Mouse (Mus musculus) heart, embryonic 13.5 days (tissue): ENCODE measurements around the gene Olfr742. TPM values are rescaled to one million over a fixed set of nuclear protein-coding genes. Genes with fewer than 3 reads are reported as not detected.

Experiments
- ATAC-seq: fragments of 200-750 bp; cut with Nextera tagmentation; 2 replicates; pipeline ENCODE4 v1.8.0; 2017; ENCODE audit warnings: moderate TSS enrichment; ENCODE audit not compliant: insufficient number of reproducible peaks, low FRiP score, low TSS enrichment; ENCODE audit errors: extremely low read depth
- H3K27ac ChIP-seq: fragments of 300-500 bp; sonication (generic); replicated peaks from 2 replicates; pipeline ENCODE4 v1.5.1; 2015; ENCODE audit warnings: moderate library complexity, mild to moderate bottlenecking, inconsistent platforms
- H3K27me3 ChIP-seq: fragments of 300-500 bp; sonication (generic); replicated peaks from 2 replicates; pipeline ENCODE4 v1.6.1; 2015; ENCODE audit warnings: mild to moderate bottlenecking, inconsistent platforms
- H3K36me3 ChIP-seq: fragments of 300-500 bp; sonication (generic); 2 replicates; pipeline ENCODE4 v1.6.1; 2015; ENCODE audit warnings: mild to moderate bottlenecking, inconsistent platforms
- H3K4me1 ChIP-seq: fragments of 300-500 bp; sonication (generic); 2 replicates; pipeline ENCODE4 v1.6.1; 2015; ENCODE audit warnings: inconsistent platforms
- H3K4me2 ChIP-seq: fragments of 300-500 bp; sonication (generic); 2 replicates; pipeline ENCODE4 v1.6.1; 2015; ENCODE audit warnings: inconsistent platforms, mild to moderate bottlenecking, moderate library complexity
- H3K4me3 ChIP-seq: fragments of 300-500 bp; sonication (generic); 2 replicates; pipeline ENCODE4 v1.5.1; 2015; ENCODE audit warnings: moderate library complexity, mild to moderate bottlenecking, inconsistent platforms
- H3K9ac ChIP-seq: fragments of 300-500 bp; sonication (generic); 2 replicates; pipeline ENCODE4 v1.6.1; 2015; ENCODE audit warnings: inconsistent platforms, mild to moderate bottlenecking, moderate library complexity
- H3K9me3 ChIP-seq: fragments of 300-500 bp; sonication (generic); 2 replicates; pipeline ENCODE4 v1.6.1; 2016; ENCODE audit warnings: inconsistent platforms
- WGBS: fragments of 180-500 bp; shearing (Covaris S2); methylation state at CpG from one replicate; pipeline ENCODE4 v1.1.7; 2015; ENCODE audit warnings: mixed read lengths; 5-methylcytosine and 5-hydroxymethylcytosine counted together
- polyA plus RNA-seq: library from polyadenylated mRNA; unstranded; fragments of >200 nt; fragmentation: Nextera tagmentation; extraction: Ambion mirVana; gene quantifications from 2 replicates; pipeline ENCODE4 v1.2.1, GENCODE M21; 2015

Olfr742 gene
- polyA plus RNA-seq: not detected in 2 replicates

DNA sequence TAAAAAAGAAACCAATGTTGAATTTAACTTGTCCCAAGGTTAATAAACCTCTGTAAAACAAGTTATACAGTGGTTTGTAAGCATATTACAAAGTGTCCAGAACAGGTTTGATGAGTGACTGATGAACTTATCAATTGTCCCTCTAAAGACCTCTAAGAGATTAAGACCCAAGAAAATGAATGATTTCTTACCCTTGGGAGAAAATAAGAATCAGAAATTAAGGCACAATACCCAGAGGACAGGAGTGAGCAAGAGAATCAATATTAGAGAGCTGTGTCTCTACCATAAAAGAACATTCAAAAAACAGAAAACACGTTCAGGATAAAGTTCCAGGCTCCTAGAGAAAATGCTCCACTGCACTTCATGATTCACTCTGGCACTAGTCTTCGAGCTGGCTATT is at the start of gene Olfr742:
Gene Olfr742 (plus strand): TSS at position 301 of the 400 bp plus-strand sequence.
- Histone ChIP-seq H3K9ac (no peak within 1 kb of the TSS), H3K27ac (no peak within 1 kb of the TSS), H3K9me3 (no peaks in the 10 kb centered on the region), H3K4me1 (no peaks in the 10 kb centered on the region), H3K4me3 (no peak within 1 kb of the TSS), H3K4me2 (no peak within 1 kb of the TSS), H3K36me3 (no peaks in the 10 kb centered on the region), H3K27me3 (no peaks in the 10 kb centered on the region)
- no peak for ATAC-seq
- WGBS: 47% methylated on average over 2 of the region's 2 CpGs

DNA sequence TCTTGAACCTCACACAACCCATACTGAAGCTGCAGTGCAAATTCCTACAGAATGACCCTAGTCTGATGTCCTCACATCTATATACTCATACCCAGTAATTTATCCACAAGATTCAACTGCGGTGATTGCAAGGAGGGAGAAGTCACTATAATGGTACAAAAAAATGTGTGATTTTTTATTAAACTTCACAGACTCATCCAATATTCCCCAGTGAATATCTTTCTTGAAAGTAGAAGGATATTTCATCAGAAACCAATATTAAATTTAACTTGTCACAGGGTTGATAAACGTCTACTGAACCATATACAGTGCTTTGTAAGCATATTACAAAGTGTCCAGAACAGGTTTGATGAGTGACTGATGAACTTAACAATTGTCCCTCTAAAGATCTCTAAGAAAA is 31.0 kb upstream of the Olfr742 start, which contains the start of gene Olfr741:
Gene Olfr741 (plus strand): TSS at position 301 of the 400 bp plus-strand sequence.
- H3K4me1 ChIP-seq: no peaks in the 10 kb centered on the region
- WGBS: 66% methylated on average over 2 of the region's 2 CpGs
- H3K9ac ChIP-seq: no peak within 1 kb of the TSS
- no peak within 1 kb of the TSS for H3K4me2 ChIP-seq
- H3K36me3 ChIP-seq: no peaks in the 10 kb centered on the region
- no peak within 1 kb of the TSS for H3K4me3 ChIP-seq
- ATAC-seq: no peak
- H3K27ac ChIP-seq: no peak within 1 kb of the TSS
- no peaks in the 10 kb centered on the region for H3K27me3 ChIP-seq
- no peaks in the 10 kb centered on the region for H3K9me3 ChIP-seq

DNA sequence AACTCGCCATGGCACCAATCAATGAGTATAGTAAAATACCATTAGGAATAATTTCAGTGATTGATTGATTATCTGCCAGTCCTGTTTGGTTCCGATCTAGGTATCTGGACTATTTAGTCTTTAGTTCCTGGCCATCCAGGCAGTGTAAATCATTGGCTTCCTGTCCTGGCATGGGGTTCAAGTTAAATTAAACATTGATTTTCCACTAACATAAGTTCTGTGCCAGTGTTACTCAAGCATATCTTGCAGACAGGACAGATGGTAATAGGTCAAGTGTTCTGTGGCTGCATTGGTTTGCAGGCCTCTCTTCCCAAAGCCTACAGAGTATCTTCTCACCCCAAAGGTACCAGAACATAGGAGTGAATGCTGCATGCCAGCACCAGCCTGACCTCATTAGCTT is 25.0 kb upstream of the Olfr742 start:
- Histone ChIP-seq H3K27ac (no peak overlapping the region), H3K27me3 (no peaks in the 10 kb centered on the region), H3K36me3 (no peaks in the 10 kb centered on the region), H3K9me3 (peaks cover 4% of the 10 kb centered on the region; the same call in 1 of the 2 replicates), H3K4me1 (no peaks in the 10 kb centered on the region), H3K4me3 (no peak overlapping the region), H3K4me2 (no peak overlapping the region), H3K9ac (no peak overlapping the region)
- ATAC-seq: no peak
- 57% methylated on average over 2 of the region's 2 CpGs for WGBS

DNA sequence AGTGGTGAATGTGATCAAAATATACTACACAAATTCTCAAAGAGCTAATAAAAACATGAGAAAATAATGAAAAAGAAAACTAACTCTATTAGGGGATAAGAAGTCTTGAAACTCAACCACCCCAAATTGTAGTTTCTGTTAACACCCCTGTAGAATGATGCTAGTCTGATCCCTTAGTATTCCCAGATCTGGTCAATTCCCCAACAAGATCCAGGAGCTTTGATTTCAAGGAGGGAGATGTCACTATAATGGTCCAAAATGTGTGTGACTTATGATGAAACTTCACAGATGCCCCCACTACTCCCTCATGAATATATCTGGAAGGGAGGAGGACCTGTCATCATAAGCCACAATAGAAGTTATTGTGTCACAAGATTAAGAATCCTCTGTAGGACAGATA is 18.1 kb downstream of the Olfr742 start, which contains the start of gene Olfr743:
Gene Olfr743 (plus strand): TSS at position 301 of the 400 bp plus-strand sequence.
- H3K27me3 ChIP-seq: no peaks in the 10 kb centered on the region
- H3K27ac ChIP-seq: no peak within 1 kb of the TSS
- no peak within 1 kb of the TSS for H3K9ac ChIP-seq
- H3K4me1 ChIP-seq: no peaks in the 10 kb centered on the region
- H3K4me2 ChIP-seq: no peak within 1 kb of the TSS
- peaks cover 8% of the 10 kb centered on the region for H3K9me3 ChIP-seq
- no peaks in the 10 kb centered on the region for H3K36me3 ChIP-seq
- ATAC-seq: no peak
- H3K4me3 ChIP-seq: no peak within 1 kb of the TSS

DNA sequence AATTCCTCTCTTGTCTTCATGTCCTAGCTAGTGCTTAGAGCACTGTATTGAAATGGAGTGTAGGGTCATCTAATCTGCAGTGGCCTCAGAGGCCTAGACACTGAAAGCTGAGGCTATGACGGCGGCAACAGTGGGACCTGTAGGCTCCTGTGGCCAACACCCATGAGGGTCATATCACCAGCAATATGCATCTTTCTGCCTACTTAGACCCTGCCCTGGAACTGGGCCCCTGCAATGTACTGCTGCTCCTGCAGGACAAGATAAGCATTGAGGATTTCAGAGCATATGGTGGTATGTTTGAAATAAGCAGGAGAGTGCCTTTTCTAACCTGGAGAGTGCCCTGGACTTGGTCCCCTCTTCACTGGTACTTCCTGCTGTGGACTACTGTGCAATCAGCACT is 49.3 kb downstream of the Olfr742 start:
- ATAC-seq: no peak
- peaks cover 6% of the 10 kb centered on the region; the same call in 1 of the 2 replicates for H3K9me3 ChIP-seq
- H3K4me3 ChIP-seq: no peak overlapping the region
- no peaks in the 10 kb centered on the region for H3K27me3 ChIP-seq
- no peak overlapping the region for H3K9ac ChIP-seq
- WGBS: 86% methylated on average over 2 of the region's 2 CpGs
- H3K4me2 ChIP-seq: no peak overlapping the region
- H3K36me3 ChIP-seq: no peaks in the 10 kb centered on the region
- no peak overlapping the region for H3K27ac ChIP-seq
- no peaks in the 10 kb centered on the region for H3K4me1 ChIP-seq

Other genes starting within 250 kb of the Olfr742 start
- gene Olfr732, start 219.4 kb upstream of the Olfr742 start, polyA plus RNA-seq: not detected in 2 replicates
- not detected in 2 replicates for gene Olfr733, start 202.1 kb upstream of the Olfr742 start, polyA plus RNA-seq
- gene Olfr734, start 176.8 kb upstream of the Olfr742 start, polyA plus RNA-seq: not detected in 2 replicates
- gene Olfr735, start 154.7 kb upstream of the Olfr742 start, polyA plus RNA-seq: not detected in 2 replicates
- not detected in 2 replicates for gene Tlr11, start 145.7 kb upstream of the Olfr742 start, polyA plus RNA-seq
- not detected in 2 replicates for gene Olfr736, start 122.4 kb upstream of the Olfr742 start, polyA plus RNA-seq
- gene Olfr738, start 96.0 kb upstream of the Olfr742 start, polyA plus RNA-seq: not detected in 2 replicates
- gene Olfr739, start 85.0 kb upstream of the Olfr742 start, polyA plus RNA-seq: not detected in 2 replicates
- gene Olfr740, start 58.1 kb upstream of the Olfr742 start, polyA plus RNA-seq: not detected in 2 replicates
- not detected in 2 replicates for gene Olfr741, start 30.9 kb upstream of the Olfr742 start, polyA plus RNA-seq
- gene Olfr743, start 18.2 kb downstream of the Olfr742 start, polyA plus RNA-seq: not detected in 2 replicates
- gene Olfr744, start 111.3 kb downstream of the Olfr742 start, polyA plus RNA-seq: not detected in 2 replicates
- gene Olfr745, start 135.8 kb downstream of the Olfr742 start, polyA plus RNA-seq: not detected in 2 replicates
- not detected in 2 replicates for gene Olfr746, start 143.5 kb downstream of the Olfr742 start, polyA plus RNA-seq
- not detected in 2 replicates for gene Olfr747, start 189.6 kb downstream of the Olfr742 start, polyA plus RNA-seq
- gene Olfr748, start 203.8 kb downstream of the Olfr742 start, polyA plus RNA-seq: not detected in 2 replicates
- not detected in 2 replicates for gene Olfr749, start 241.5 kb downstream of the Olfr742 start, polyA plus RNA-seq